Mouse (Mus musculus) intestine, embryonic 15.5 days (tissue): ENCODE measurements at regions not wholly inside any gene's neighbourhood (a gene's known extent, or its start where the extent isn't known, plus 50 kb on each side); places are given as distances from the start of the nearest gene placed in this dataset.

Experiments used
- ATAC-seq: fragments of 200-750 bp; cut with Nextera tagmentation; 2 replicates; pipeline ENCODE4 v1.8.0; 2017; ENCODE audit warnings: moderate TSS enrichment, moderate library complexity
- H3K27ac ChIP-seq: fragments of 300-500 bp; sonication (generic); 2 replicates; pipeline ENCODE4 v1.5.1; 2015; ENCODE audit warnings: mild to moderate bottlenecking, inconsistent platforms
- H3K27me3 ChIP-seq: fragments of 300-500 bp; sonication (generic); replicated peaks from 2 replicates; pipeline ENCODE4 v1.6.1; 2015; ENCODE audit warnings: inconsistent platforms
- H3K36me3 ChIP-seq: fragments of 300-500 bp; sonication (generic); 2 replicates; pipeline ENCODE4 v1.6.1; 2015; ENCODE audit warnings: inconsistent platforms
- H3K4me1 ChIP-seq: fragments of 300-500 bp; sonication (generic); replicated peaks from 2 replicates; pipeline ENCODE4 v1.6.1; 2015; ENCODE audit warnings: inconsistent platforms
- H3K4me2 ChIP-seq: fragments of 300-500 bp; sonication (generic); replicated peaks from 2 replicates; pipeline ENCODE4 v1.6.1; 2015; ENCODE audit warnings: mild to moderate bottlenecking, inconsistent platforms
- H3K4me3 ChIP-seq: fragments of 300-500 bp; sonication (generic); replicated peaks from 2 replicates; pipeline ENCODE4 v1.5.1; 2015; ENCODE audit warnings: inconsistent platforms
- H3K9ac ChIP-seq: fragments of 300-500 bp; sonication (generic); 2 replicates; pipeline ENCODE4 v1.6.1; 2015; ENCODE audit warnings: inconsistent platforms
- H3K9me3 ChIP-seq: fragments of 300-500 bp; sonication (generic); 2 replicates; pipeline ENCODE4 v1.6.1; 2016; ENCODE audit warnings: inconsistent platforms
- WGBS: fragments of 180-500 bp; shearing (Covaris S2); methylation state at CpG from one replicate; pipeline ENCODE4 v1.1.7; 2015; 5-methylcytosine and 5-hydroxymethylcytosine counted together

DNA sequence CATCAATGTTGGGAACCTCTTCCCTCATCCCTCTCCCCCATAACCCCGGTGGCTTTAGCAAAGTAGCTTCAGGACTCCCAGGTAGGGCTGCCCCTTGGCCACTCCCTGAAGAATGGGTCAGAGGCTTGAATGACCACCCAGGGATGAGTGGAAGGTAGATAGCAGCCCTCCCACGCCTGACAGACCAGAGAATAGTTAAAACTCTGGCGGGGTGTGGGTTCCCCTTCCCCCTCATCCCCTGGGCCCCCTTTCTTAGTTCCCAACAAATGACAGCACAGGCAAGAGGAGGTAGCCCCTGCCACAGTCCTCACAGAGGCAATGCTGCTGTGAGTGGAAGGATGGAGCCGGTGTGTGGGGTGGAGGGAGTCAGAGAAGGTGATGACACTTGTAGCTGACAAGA is 186.2 kb downstream of the Xxylt1 start:
- ATAC-seq, result no peak
- H3K27me3 ChIP-seq, result no peaks in the 10 kb centered on the region
- 77% methylated on average over 4 of the region's 4 CpGs for WGBS
- no peak overlapping the region for H3K4me3 ChIP-seq
- no peaks in the 10 kb centered on the region for H3K36me3 ChIP-seq
- no peak overlapping the region for H3K27ac ChIP-seq
- H3K9ac ChIP-seq, result no peak overlapping the region
- H3K4me2 ChIP-seq, result no peak overlapping the region
- H3K9me3 ChIP-seq, result no peaks in the 10 kb centered on the region
- H3K4me1 ChIP-seq, result no peaks in the 10 kb centered on the region

DNA sequence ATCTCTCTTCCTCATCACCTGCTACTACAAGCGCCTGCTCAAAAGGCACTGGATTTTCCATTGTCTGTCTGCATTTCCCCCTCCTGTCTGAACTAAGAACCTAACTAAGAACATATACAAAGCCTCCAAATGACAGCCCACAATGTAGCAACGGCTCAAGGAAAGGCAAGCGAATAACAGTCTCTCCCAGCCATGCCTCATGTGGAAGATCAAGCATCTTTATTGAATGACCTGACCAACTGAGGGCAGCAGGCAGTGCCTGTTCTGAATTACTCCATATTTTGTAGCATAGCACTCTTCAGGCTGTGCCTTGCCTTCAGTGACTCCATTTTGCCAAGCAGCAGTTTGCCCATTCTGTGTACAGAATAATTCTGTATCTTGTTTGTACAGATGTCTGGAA is 183.9 kb downstream of the Xxylt1 start:
- Histone ChIP-seq H3K4me2 (no peak overlapping the region), H3K27ac (no peak overlapping the region), H3K36me3 (no peaks in the 10 kb centered on the region), H3K9me3 (no peaks in the 10 kb centered on the region), H3K4me1 (no peaks in the 10 kb centered on the region), H3K9ac (no peak overlapping the region), H3K4me3 (no peak overlapping the region), H3K27me3 (no peaks in the 10 kb centered on the region)
- WGBS, result 87% methylated on average over 3 of the region's 3 CpGs
- ATAC-seq, result no peak

DNA sequence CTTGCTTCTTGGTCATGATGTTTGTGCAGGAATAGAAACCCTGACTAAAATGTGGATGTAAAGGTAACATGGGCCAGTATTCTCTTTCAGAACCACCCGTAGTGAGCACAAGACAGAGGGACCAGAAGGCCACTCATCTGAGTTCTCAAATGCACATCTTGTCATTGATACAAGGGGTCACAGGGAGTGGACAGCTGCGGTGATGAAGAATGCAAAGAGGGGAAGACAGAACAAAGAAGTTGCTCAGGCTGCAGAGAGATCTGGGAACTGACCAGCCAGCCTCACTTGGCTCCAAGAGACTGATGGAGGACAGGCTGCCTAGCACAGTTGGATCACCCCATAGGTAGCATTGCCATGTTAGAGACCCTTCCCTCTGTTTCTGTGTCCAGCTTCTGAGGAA is 181.1 kb downstream of the Xxylt1 start:
- no peaks in the 10 kb centered on the region for H3K9me3 ChIP-seq
- H3K4me1 ChIP-seq, result no peaks in the 10 kb centered on the region
- no peak overlapping the region for H3K27ac ChIP-seq
- ATAC-seq, result no peak
- whole genome bisulfite sequencing, result 82% methylated on average over 2 of the region's 2 CpGs
- H3K4me3 ChIP-seq, result no peak overlapping the region
- no peak overlapping the region for H3K4me2 ChIP-seq
- H3K9ac ChIP-seq, result no peak overlapping the region
- H3K36me3 ChIP-seq, result no peaks in the 10 kb centered on the region
- no peaks in the 10 kb centered on the region for H3K27me3 ChIP-seq

DNA sequence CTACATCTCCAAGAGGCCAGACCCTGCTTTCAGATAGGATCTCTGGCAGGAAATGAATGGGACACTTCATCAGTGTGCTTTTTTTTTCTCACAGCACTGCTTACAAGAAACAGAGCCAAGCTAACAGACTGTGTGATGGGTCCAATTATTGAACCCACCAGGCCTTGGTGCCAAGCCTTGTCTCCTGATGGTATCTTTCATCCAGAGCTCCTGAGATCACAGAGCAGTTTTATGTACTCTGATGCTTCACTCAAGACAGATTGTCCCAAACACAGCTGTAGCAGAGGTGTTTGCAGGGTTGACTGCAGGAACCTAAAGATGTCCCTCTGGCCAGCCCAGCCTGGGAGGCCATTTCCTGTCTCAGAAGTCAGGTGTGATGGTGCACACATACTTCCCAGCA is 179.9 kb downstream of the Xxylt1 start:
- no peak overlapping the region for H3K4me2 ChIP-seq
- no peaks in the 10 kb centered on the region for H3K36me3 ChIP-seq
- H3K9ac ChIP-seq, result no peak overlapping the region
- no peak overlapping the region for H3K27ac ChIP-seq
- H3K4me3 ChIP-seq, result no peak overlapping the region
- no peaks in the 10 kb centered on the region for H3K4me1 ChIP-seq
- no peaks in the 10 kb centered on the region for H3K9me3 ChIP-seq
- ATAC-seq, result no peak
- H3K27me3 ChIP-seq, result no peaks in the 10 kb centered on the region
